In the genomic region with DNA sequence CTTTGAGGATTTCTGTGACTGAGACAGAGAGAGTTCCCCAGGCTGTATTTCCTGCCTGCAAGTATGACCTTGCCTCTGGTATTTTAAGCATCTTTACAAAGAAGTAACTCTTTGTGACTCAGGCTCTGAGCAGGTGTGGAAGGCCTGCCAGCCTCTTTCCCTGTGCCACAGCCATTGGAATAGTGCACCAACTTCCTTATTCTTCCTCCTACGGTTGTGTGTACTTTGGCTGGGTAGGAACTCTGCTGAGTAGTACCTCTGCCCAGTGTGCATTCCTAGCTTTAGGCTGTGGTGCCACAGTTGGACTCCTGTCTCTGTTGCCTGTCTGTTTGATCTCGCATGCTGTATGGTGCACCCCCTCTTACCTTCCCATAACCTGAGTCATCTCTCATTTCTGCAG, we compare ENCODE assay signal across 23 mouse cellular contexts. TPM values are rescaled to one million over a fixed set of nuclear protein-coding genes. Genes with fewer than 3 reads are reported as not detected.
"Had no signal": no experiment of that assay in that cellular context is flagged by ENCODE, and none has a peak within 500 bp of the region (broad histone marks: within the 10 kb centered on the region; RNA-seq: fewer than 3 reads in every experiment).

No protein-coding gene starts in this region.

- H3K4me3 ChIP-seq: kidney, embryonic 15.5 days; limb, embryonic 10.5 days; limb, embryonic 13.5 days; liver, embryonic 12.5 days; liver, embryonic 15.5 days; megakaryocyte, embryonic 14.5 days; midbrain, embryonic 10.5 days; midbrain, embryonic 15.5 days; neural tube, embryonic 12.5 days; neural tube, embryonic 15.5 days had no signal

- H3K27me3 ChIP-seq: kidney, embryonic 15.5 days; limb, embryonic 13.5 days; liver, embryonic 12.5 days; liver, embryonic 15.5 days; megakaryocyte, embryonic 14.5 days; midbrain, embryonic 15.5 days; neural tube, embryonic 12.5 days; neural tube, embryonic 15.5 days had no signal

- ATAC-seq: inflammation-experienced regulatory T-cells, adult 6 months; liver, embryonic 12.5 days; midbrain, embryonic 15.5 days had no signal

- DNase-seq: kidney, adult 11 months; kidney, adult 8-10 months; kidney, postnatal 10 days; kidney, postnatal 36 days; liver; lung, adult 18-20 months; retina, postnatal 1 day; thymus, postnatal 25 days had no signal

- H3K9ac ChIP-seq: kidney, embryonic 15.5 days; limb, embryonic 13.5 days; liver, embryonic 12.5 days; liver, embryonic 15.5 days; midbrain, embryonic 15.5 days; neural tube, embryonic 12.5 days; neural tube, embryonic 15.5 days had no signal

- H3K27ac ChIP-seq: kidney, embryonic 15.5 days; limb, embryonic 10.5 days; limb, embryonic 13.5 days; liver, embryonic 12.5 days; liver, embryonic 15.5 days; midbrain, embryonic 10.5 days; midbrain, embryonic 15.5 days; neural tube, embryonic 12.5 days; neural tube, embryonic 15.5 days had no signal

- H3K36me3 ChIP-seq: kidney, embryonic 15.5 days; limb, embryonic 10.5 days; limb, embryonic 13.5 days; liver, embryonic 12.5 days; liver, embryonic 15.5 days; midbrain, embryonic 10.5 days; midbrain, embryonic 15.5 days; neural tube, embryonic 12.5 days; neural tube, embryonic 15.5 days had no signal

- H3K4me2 ChIP-seq: kidney, embryonic 15.5 days; limb, embryonic 13.5 days; liver, embryonic 12.5 days; liver, embryonic 15.5 days; midbrain, embryonic 15.5 days; neural tube, embryonic 12.5 days; neural tube, embryonic 15.5 days had no signal

- H3K4me1 ChIP-seq: kidney, embryonic 15.5 days; limb, embryonic 10.5 days; limb, embryonic 13.5 days; megakaryocyte, embryonic 14.5 days; midbrain, embryonic 15.5 days; neural tube, embryonic 12.5 days; neural tube, embryonic 15.5 days had no signal

- H3K9me3 ChIP-seq: kidney, embryonic 15.5 days; limb, embryonic 10.5 days; limb, embryonic 13.5 days; liver, embryonic 12.5 days; liver, embryonic 15.5 days; midbrain, embryonic 10.5 days; midbrain, embryonic 15.5 days; neural tube, embryonic 12.5 days; neural tube, embryonic 15.5 days had no signal

RNA-seq across cellular contexts. Expression of a gene that starts 56.0 kb away (rescaled TPM):
- total RNA-seq: left cerebral cortex, postnatal 25 days had no signal
- polyA plus RNA-seq: inflammation-experienced regulatory T-cells, adult 6 months; limb, embryonic 10.5 days; limb, embryonic 13.5 days; liver, embryonic 12.5 days; midbrain, embryonic 10.5 days; midbrain, embryonic 15.5 days; neural tube, embryonic 12.5 days; neural tube, embryonic 15.5 days; small intestine, adult 2 months; spleen, adult 2 months; thymus, postnatal 0 days had no signal
